Mouse (Mus musculus): ENCODE data around the gene Cib2. TPM values are rescaled to one million over a fixed set of nuclear protein-coding genes. Genes with fewer than 3 reads are reported as not detected.
A peak's percentile ranks its signal among the peaks of the same experiment; 100 is the strongest.

Gene Cib2
- total RNA-seq, 1 experiment from 2014 or later, result 2.2 TPM

DNA sequence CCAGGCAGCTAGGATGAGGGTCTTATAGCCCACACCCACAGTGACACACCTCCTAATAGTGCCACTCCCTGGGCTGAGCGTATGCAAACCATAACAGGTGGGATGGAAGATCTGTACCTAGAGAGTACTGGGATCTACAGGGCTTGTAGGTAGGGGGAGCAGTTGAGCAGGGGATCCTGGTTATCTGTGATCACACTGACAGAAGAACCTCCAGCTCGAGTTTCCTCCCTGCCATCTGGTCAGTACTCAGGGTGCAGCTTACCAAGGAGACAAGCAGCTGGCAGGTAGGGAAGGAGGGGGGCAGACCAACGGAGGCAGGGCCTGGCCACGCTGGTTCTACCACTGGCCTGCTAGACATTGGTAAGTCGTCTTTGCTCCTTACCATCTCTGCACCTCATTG, 7.6 kb downstream of the Cib2 start:
- no peak for ATAC-seq (replicated peaks; ENCODE audit: insufficient number of reproducible peaks, low FRiP score, low TSS enrichment, poor library complexity, severe bottlenecking)

DNA sequence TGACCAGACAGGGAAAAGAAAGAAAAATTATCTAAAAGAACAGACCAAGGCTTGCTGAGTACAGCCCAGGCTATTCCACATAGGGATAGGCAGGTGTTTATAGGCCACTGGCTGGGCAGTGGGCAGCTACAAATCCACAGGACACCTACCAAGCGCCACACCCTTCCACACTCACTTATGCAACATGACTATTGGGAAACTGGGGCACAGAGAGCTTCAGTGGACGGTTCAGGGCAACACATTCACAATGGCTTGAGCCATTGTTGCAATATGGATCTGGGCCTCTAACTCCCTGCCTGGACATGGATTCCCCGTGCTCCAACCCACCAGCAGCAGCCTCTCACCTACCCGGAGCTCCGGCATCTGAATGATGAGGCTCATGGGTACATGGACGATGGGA, 10.6 kb downstream of the Cib2 start:
- no peak for ATAC-seq (replicated peaks; ENCODE audit: insufficient number of reproducible peaks, low FRiP score, low TSS enrichment, poor library complexity, severe bottlenecking)

DNA sequence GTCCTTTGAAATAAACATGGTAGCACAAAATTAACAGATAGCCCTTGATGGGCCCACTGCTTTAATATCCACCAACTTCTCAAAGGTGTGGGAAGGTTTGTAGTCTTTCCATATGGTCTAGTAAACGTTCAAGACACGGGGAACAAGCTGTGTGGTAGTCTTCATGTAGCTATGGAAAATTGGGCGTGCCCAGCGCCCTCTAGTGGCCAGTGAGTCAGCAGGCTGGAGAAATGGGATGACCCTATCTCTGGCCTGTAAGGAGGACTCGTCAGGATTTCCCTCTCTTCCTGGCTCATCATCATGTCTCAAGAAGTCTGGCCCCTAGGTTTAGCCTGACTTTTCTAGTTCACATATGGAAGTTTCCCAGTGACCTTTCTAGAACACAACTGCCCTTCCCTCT, 12.5 kb downstream of the Cib2 start:
- 0 out of 2 replicates have a peak, but pooled peaks have one; percentile 52 for ATAC-seq (replicated peaks; ENCODE audit: insufficient number of reproducible peaks, low FRiP score, low TSS enrichment, poor library complexity, severe bottlenecking)

DNA sequence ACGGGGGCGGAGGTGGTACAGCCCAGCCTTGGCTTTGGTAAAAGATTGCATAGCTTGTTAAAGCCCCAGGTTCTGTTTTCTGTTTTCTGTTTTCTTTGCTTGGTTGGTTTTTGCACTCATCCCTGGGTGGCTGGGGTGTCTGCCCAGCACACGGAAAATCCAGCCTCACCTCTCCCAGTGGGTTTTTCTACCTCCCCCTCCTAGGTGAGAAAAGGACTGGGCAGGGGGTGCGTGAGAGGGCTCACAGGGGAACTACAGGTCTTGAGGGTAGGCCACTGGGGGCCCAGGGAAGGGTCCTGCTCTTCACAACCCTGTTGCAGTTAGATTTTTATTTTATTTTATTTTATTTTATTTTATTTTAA, 15.1 kb downstream of the Cib2 start:
- no peak for ATAC-seq (replicated peaks; ENCODE audit: insufficient number of reproducible peaks, low FRiP score, low TSS enrichment, poor library complexity, severe bottlenecking)

DNA sequence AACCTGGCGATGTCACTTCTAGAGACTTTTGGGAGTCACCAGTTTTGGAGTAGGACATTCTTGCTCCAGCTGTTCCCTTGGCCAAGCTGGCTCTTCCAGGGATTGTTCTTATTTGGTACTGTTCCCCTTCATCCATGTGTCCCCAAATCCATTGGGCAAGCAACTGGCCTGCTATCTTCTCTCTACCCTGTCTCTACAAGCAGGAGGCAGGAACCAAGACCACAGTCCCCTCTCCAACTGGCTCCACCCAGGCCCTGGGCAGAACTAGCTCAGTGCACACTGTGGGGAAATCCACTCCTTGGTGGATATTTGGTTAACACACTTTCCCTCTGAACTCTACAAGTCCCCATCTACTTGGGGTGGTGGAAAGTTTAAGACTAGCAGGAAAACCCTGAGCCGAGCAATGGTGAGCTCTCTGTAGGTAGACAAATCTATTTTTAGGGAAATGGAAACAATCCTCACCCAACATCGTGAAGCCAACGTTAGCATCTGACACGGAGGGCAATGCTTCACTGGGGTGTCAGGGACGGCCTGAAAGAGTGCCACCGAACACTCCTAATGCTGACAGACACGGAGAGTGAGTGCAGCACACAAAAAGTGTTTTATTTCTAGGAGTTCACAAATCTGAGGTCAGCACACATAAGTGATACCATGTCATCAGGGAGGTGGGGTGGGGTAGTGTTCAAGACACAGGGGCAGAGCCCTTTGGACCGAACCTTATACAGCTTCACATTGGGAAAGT, 15.6 kb downstream of the Cib2 start:
- no peak for ATAC-seq (replicated peaks; ENCODE audit: insufficient number of reproducible peaks, low FRiP score, low TSS enrichment, poor library complexity, severe bottlenecking)

DNA sequence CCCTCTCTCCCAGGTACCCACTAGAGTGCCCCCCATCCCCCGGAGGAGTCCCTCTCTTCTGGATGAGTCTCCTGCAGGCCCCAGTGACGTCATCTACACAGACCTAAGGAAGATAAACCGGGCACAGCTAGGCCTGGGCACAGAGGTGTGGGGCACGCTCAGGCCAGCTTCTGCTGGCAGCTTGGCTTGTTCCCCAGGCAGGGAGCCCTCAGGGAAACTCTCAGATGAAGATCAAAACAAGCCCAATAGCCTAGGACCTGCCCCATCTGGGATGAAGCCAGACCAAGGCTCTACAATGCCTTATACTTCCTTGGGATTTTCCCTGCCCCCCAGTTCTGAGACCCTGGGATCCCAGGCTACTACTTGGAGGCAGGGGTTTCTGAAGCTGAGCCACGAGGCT, 19.2 kb downstream of the Cib2 start:
- no peak for ATAC-seq (replicated peaks; ENCODE audit: insufficient number of reproducible peaks, low FRiP score, low TSS enrichment, poor library complexity, severe bottlenecking)

DNA sequence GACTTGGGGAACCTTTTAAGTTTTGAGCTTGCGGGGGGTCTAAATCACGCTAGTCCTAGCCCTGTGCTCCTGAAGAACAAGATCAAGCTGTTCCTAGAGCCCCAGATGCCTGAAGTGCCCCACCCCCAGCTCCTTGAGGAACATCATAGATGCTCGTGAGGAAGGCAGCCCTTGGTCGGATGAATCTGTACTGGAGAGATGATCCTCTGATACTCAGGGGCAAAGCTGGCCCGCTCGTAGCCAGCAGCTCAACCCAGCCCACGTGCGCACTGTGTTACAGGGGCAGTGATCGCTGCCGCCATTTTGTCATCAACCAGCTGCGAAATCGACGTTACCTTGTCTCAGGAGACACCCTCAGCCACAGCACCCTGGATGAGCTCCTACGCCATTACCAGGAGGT, 21.3 kb downstream of the Cib2 start, which contains the start of gene Sh2d7:
Gene Sh2d7, plus strand, starts transcription at position 301 of the 400 bp plus-strand sequence.
- ATAC-seq (replicated peaks; ENCODE audit: insufficient number of reproducible peaks, low FRiP score, low TSS enrichment, poor library complexity, severe bottlenecking), result no peak

DNA sequence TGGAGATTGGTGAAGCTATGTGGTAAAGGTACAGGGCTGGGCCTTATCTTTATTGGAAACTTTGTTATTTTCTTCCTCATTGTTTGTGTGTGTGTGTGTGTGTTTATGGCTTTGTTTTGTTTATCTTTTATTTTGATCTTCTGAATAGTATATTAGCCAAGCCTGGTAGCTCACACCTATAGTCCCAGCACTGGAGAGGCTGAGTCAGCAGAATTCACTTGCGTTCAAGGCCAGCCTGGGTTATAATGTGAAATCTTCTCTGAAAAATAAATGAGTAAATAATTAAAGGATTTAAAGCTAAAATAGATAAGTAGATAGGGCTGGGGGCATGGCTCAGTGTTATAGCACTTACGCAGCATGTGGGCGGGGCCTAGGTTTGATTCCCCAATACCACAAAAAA, 21.8 kb downstream of the Cib2 start:
- no peak for ATAC-seq (replicated peaks; ENCODE audit: insufficient number of reproducible peaks, low FRiP score, low TSS enrichment, poor library complexity, severe bottlenecking)

DNA sequence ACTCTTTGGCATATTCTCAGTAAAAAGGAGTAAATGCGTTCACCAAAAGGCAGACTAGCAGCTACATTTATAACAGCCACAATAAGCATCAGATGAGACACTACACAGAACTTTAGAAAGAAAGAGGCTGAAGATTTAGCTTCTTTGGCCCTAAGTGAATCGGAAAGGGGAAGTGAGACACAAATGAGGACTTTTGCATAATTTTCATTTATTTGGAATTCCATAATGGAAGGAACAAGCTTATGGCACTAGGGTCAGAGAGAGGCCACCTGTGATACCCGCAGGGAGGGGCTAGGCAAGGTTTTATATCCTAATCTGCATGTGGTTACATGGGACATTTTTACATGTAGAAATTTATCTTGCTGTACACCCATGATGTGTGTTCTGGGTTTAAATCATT, 22.5 kb downstream of the Cib2 start:
- ATAC-seq (replicated peaks; ENCODE audit: insufficient number of reproducible peaks, low FRiP score, low TSS enrichment, poor library complexity, severe bottlenecking), result no peak

DNA sequence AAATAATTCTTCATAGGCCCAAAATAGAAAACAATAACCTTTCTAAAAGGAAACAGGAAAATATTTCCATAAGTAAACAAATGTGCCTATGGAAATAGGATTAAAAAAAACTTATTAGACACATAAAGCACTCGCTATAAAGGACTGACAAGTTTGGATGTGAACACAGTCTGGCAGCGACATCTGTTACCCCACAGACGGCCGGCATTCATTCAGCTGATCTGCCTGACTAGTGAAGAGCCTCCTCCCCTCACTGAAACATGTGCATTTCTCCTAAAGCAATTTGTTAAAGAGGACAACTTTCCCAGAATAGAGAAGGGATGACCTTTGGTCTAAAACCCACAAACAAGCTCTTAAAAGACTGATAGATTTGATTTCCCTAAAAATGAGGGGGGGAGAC, 23.0 kb downstream of the Cib2 start:
- no peak for ATAC-seq (replicated peaks; ENCODE audit: insufficient number of reproducible peaks, low FRiP score, low TSS enrichment, poor library complexity, severe bottlenecking)

DNA sequence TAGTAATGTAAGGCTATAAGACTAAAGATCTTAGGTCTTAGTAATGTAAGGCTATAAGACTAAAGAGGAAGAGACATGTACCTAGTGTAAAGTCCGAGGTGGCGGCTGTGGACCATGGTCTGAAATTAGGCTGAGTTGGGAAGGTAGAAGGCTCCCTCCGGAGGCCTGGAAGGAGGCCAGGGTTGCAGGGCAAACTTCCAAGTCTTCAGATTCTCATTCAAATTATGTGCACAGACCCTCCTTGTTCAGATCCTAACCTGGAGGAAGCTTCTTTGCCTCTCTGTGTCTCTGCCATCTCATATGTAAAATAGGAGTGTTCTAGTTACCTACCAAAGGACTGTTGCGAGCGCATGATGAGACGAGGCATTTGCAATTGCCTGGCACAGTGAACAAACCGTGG, 23.8 kb downstream of the Cib2 start:
- ATAC-seq (replicated peaks; ENCODE audit: insufficient number of reproducible peaks, low FRiP score, low TSS enrichment, poor library complexity, severe bottlenecking), result no peak

DNA sequence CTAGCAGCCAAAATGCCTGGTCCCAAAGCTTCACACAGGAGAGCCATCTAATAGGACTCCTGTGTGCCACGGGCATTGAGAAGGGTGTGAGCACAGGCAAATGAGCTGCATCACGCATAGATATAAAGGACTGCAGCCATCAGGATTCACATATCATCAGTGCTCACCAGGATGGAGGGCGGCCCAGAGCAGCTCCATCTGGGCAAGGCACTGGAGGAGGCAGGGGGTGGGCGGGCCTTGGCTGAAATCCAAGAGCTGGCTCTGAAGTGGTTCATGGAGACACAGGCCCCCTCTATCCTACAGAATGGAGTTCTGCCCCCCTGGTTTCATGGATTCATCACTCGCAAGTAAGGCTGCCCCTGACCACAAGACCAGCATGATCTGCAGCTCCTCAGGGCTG, 26.0 kb downstream of the Cib2 start:
- no peak for ATAC-seq (replicated peaks; ENCODE audit: insufficient number of reproducible peaks, low FRiP score, low TSS enrichment, poor library complexity, severe bottlenecking)

DNA sequence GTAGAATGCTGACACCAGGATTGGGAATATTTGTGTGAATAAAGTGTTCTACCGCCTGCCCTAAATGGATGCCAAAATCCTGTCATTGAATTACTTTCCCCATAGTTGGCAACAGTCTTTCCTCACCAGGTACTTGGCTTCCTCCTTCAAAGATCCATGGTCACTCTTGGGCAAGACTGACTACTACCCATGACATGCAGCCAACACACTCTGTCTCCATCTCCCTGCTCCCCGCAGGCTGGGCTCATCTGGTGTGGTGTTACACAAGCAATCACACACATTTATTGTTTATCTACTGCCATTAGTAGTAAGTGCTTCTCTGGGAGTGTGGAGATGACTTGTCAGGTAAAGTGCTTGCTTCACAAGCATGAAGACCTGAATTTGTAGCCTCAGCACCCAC, 27.1 kb downstream of the Cib2 start:
- no peak for ATAC-seq (replicated peaks; ENCODE audit: insufficient number of reproducible peaks, low FRiP score, low TSS enrichment, poor library complexity, severe bottlenecking)

DNA sequence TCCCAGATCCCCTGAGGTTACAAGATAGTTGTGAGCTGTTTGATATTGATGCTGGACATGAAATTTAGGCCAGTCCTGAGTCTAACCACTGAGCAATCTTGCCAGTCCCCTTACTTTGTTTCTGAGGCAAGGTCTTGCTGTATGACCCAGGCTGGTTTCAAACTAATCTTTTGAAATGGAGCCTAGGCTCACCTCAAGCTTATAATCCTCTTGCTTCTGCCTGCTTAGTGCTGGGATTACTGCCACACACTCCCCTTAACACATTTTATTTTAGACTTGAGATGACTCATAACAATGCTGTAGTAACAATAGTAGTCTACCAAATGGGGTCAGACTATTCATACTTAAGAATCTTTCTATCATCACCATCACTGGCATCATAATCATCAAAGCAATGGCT, 28.6 kb downstream of the Cib2 start:
- ATAC-seq (replicated peaks; ENCODE audit: insufficient number of reproducible peaks, low FRiP score, low TSS enrichment, poor library complexity, severe bottlenecking), result no peak

DNA sequence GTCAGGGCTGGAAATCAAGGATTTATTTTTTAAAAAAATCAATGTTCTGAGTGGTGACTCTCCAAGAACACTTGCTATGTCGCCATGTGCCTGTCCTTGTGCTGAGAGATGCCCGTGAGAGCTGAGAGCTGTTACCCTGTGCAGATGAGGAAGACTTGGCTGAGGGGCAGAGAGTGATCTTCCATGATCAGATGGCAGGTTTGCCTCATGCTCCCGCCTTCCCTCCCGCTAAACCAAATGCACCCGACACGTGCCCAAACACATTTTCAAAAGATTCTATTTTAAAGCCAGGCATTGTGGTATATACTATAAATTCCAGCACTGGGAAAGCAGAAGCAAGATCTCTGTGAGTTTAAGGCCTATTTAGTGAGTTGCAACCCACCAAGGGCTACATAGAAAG, 29.2 kb downstream of the Cib2 start:
- no peak for ATAC-seq (replicated peaks; ENCODE audit: insufficient number of reproducible peaks, low FRiP score, low TSS enrichment, poor library complexity, severe bottlenecking)

DNA sequence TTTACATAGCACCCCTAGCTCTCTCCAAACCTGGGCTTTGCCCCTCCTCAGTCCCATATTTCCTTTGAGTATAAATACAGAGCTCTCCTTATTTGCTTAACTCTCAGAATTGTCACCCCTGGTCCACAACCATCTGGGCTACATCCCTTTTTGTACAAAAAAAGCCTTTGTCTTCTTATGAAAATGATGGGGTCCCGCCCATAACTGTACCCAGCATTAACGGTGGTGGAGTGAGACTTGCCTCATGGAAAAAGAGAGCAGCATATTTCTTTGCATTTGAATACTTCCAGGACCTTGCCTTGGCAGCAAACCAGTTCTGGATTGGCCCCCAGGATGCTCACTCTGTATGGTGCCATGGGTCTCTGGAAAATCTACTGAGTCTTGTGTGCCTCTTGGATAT, 30.1 kb downstream of the Cib2 start:
- ATAC-seq (replicated peaks; ENCODE audit: insufficient number of reproducible peaks, low FRiP score, low TSS enrichment, poor library complexity, severe bottlenecking), result no peak

DNA sequence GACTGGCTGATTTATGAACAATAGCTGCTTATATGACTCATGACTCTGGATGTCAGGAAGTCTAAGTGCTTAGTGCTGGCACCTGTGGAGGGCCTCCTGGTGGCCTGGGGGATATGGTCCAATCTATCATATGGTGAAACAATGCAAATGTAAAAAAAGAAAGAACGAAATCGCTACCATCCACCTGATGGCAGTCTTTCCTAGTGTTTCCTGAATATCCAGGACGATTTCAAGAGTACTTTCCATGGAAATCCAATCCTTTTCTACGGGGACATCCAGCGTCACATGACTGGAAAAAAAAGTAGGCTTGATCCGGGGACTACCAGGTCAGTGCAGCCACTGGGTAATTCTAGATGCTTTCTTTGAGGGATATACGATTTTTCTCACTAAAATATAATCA, 32.3 kb downstream of the Cib2 start:
- no peak for ATAC-seq (replicated peaks; ENCODE audit: insufficient number of reproducible peaks, low FRiP score, low TSS enrichment, poor library complexity, severe bottlenecking)

DNA sequence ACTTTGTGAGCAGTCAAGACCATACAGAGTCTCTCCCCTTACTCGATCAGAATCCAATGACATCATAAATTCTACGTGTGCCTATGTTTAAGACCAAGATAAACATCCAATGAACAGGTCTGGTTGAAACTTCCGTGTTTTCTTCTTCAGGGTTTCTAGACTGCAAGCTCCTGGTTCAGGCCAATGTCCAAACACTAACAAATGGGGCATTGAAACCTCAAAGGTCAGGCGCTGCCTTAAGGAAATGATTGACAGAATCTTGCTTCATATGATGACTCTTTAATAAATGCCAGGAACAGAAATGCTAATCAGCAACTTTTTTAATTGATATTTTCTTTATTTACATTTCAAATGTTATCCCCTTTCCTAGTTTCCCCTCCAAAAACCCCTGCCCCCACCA, 39.7 kb downstream of the Cib2 start:
- ATAC-seq (replicated peaks; ENCODE audit: insufficient number of reproducible peaks, low FRiP score, low TSS enrichment, poor library complexity, severe bottlenecking), result no peak

DNA sequence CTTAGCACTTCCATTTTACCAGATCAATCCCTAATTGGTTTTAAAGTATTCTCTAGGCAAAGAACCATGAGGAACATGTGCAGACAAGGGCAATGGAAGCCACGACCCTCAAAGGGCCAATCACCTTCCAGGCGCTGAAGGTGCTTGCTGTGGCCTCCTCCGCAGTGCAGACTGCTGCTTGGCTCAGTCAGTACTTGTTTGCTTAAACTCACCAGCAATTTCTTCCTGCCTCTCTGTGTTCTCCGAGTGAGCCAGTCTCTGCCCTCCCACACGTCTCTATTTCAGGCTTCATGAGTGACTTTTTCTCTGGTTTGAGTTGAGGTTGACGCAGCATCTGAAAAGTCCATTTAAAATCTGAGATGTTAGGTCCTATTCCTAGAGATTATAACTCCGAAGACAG, 41.1 kb downstream of the Cib2 start:
- no peak for ATAC-seq (replicated peaks; ENCODE audit: insufficient number of reproducible peaks, low FRiP score, low TSS enrichment, poor library complexity, severe bottlenecking)

DNA sequence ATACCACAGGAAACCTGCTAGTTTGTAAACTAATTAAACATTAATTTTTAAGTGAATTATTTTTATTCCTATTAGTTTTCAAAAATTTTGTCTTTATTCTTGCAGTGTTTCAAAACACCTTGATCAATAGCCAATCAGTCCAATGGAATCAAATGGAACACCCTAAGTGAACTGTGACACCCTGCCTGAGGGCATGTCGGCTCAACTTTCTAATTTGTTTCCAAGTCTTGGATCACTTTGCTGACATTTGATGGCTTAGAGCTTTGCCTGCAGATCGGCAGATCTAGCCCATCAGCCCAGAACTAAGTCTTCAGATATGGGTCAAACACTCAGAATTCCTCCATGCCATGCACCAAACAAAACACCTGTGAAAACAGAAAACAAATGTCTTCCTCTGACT, 44.0 kb downstream of the Cib2 start:
- ATAC-seq (replicated peaks; ENCODE audit: insufficient number of reproducible peaks, low FRiP score, low TSS enrichment, poor library complexity, severe bottlenecking), result no peak

DNA sequence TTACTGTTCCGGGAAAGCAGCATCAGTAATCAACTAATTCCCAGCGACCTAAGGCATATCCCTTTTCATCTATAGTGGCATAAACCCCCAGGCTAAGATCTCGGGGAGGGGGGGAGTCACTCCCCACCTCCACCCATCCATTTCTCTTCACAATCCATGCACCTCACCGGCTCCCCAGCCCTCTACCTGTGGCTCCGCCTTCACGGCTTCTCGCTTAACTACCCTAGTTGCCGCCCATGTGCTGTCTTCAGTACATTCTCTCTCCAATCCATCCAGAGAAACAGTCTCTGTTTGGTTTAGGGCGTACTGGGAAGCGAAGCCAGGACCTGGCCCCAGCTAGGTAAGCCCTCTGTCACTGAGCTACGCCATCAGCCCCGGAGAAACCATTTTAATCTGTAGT, 57.1 kb downstream of the Cib2 start:
- no peak for ATAC-seq (replicated peaks; ENCODE audit: insufficient number of reproducible peaks, low FRiP score, low TSS enrichment, poor library complexity, severe bottlenecking)
